9 mouse cellular contexts compared by ENCODE assay signal in genomic region chrX:12129230-12129629, GRCm38 (mm10). TPM values are rescaled to one million over a fixed set of nuclear protein-coding genes. Genes with fewer than 3 reads are reported as not detected.
A peak's percentile ranks its signal among the peaks of the same experiment; 100 is the strongest.
DNase-seq lines count a peak whose midpoint lies in the region; ATAC-seq and TF ChIP-seq lines count a peak whose summit lies in the region.
"Had no signal": no experiment of that assay in that cellular context is flagged by ENCODE, and none has a peak within 500 bp of the region (broad histone marks: within the 10 kb centered on the region; RNA-seq: fewer than 3 reads in every experiment).

No protein-coding gene starts in this region.

- peak overlapping the region; percentile 96 for H3K27ac ChIP-seq in embryonic facial prominence, embryonic 10.5 days (replicated peaks)
- H3K27ac ChIP-seq in heart, embryonic 11.5 days (ENCODE audit: low read depth, low read length), result no peak overlapping the region
- 0 out of 2 replicates have a peak overlapping the region, but pooled peaks have one; percentile 12 for H3K27ac ChIP-seq in kidney, adult 2 months (ENCODE audit: insufficient read depth, low read depth, low read length)
- H3K27ac ChIP-seq in lung, postnatal 0 days (ENCODE audit: low read length), result peak overlapping the region; percentile 69

- peak overlapping the region; percentile 72 for H3K4me3 ChIP-seq in embryonic facial prominence, embryonic 10.5 days
- H3K4me3 ChIP-seq in heart, embryonic 11.5 days (ENCODE audit: low read depth, low read length), result 0 out of 2 replicates have a peak overlapping the region, but pooled peaks have one; percentile 10
- peak overlapping the region; percentile 15 for H3K4me3 ChIP-seq in kidney, adult 2 months (ENCODE audit: insufficient read depth, low read depth, low read length)
- H3K4me3 ChIP-seq in lung, postnatal 0 days (ENCODE audit: low read depth, low read length), result no peak overlapping the region
- H3K4me3 ChIP-seq: erythroblast, embryonic 14.5 days had no signal

- TF ChIP-seq CTCF in kidney, adult 2 months (conservative IDR thresholded peaks at IDR 0.05; ENCODE audit: insufficient read depth, insufficient read length, low read depth, low read length), result no peak
- peak; percentile 6; the same call in 1 of the 2 replicates for TF ChIP-seq CTCF in lung, postnatal 0 days (IDR thresholded peaks at IDR 0.05)

- peaks cover 100% of the 10 kb centered on the region for H3K27me3 ChIP-seq in embryonic facial prominence, embryonic 10.5 days (replicated peaks; ENCODE audit: low read depth, poor library complexity, severe bottlenecking)
- peaks cover 76% of the 10 kb centered on the region for H3K27me3 ChIP-seq in heart, embryonic 11.5 days (ENCODE audit: control insufficient read depth, insufficient read depth, low read length)
- no peaks in the 10 kb centered on the region for H3K27me3 ChIP-seq in kidney, adult 2 months (replicated peaks; ENCODE audit: control insufficient read depth, insufficient read depth, low read length)
- no peaks in the 10 kb centered on the region; the same call in 1 of the 2 replicates for H3K27me3 ChIP-seq in lung, postnatal 0 days (replicated peaks; ENCODE audit: insufficient read depth, low read length)

- peak; percentile 35 for DNase-seq in urinary bladder, adult 2 months (ENCODE audit: low spot score)
- DNase-seq in urinary bladder, postnatal 10 days (ENCODE audit: low spot score), result no peak
- DNase-seq in embryonic facial prominence, embryonic 10.5 days (ENCODE audit: low spot score), result peak; percentile 56
- peak; percentile 83 for DNase-seq in kidney, adult 2 months
- DNase-seq in lung, postnatal 0 days (ENCODE audit: low spot score), result peak; percentile 75
- peak; percentile 24 to 32 for DNase-seq in spleen, postnatal 36 days (ENCODE audit: low spot score in 2 of 2)
- no peak for DNase-seq in frontal cortex, postnatal 36 days (ENCODE audit: low spot score in 2 of 2)

- H3K4me2 ChIP-seq in heart, embryonic 11.5 days, result peak overlapping the region; percentile 66
- peak overlapping the region; percentile 78 for H3K4me2 ChIP-seq in lung, postnatal 0 days (replicated peaks; ENCODE audit: low read depth, low read length)

- no peak for ATAC-seq in heart, embryonic 11.5 days (replicated peaks; ENCODE audit: insufficient number of reproducible peaks, low FRiP score, low TSS enrichment)
- ATAC-seq in lung, postnatal 0 days, result peak; percentile 53

- 0 out of 2 replicates have a peak overlapping the region, but pooled peaks have one; percentile 34 for H3K9ac ChIP-seq in heart, embryonic 11.5 days (ENCODE audit: low read depth, low read length)
- H3K9ac ChIP-seq in lung, postnatal 0 days (replicated peaks; ENCODE audit: low read depth), result no peak overlapping the region

- TF ChIP-seq POLR2A in kidney, adult 2 months (IDR thresholded peaks at IDR 0.05; ENCODE audit: low read depth, low read length), result no peak

- no peaks in the 10 kb centered on the region for H3K36me3 ChIP-seq in embryonic facial prominence, embryonic 10.5 days (replicated peaks)
- no peaks in the 10 kb centered on the region for H3K36me3 ChIP-seq in heart, embryonic 11.5 days (ENCODE audit: control insufficient read depth, insufficient read depth, low read length)
- H3K36me3 ChIP-seq in kidney, adult 2 months (ENCODE audit: control insufficient read depth, insufficient read depth, low read length), result no peaks in the 10 kb centered on the region
- no peaks in the 10 kb centered on the region for H3K36me3 ChIP-seq in lung, postnatal 0 days (ENCODE audit: insufficient read depth, low read length)

- no peaks in the 10 kb centered on the region for H3K9me3 ChIP-seq in embryonic facial prominence, embryonic 10.5 days
- no peaks in the 10 kb centered on the region for H3K9me3 ChIP-seq in heart, embryonic 11.5 days (replicated peaks; ENCODE audit: control insufficient read depth, low read length)
- H3K9me3 ChIP-seq in lung, postnatal 0 days (ENCODE audit: low read length), result no peaks in the 10 kb centered on the region

- peaks cover 77% of the 10 kb centered on the region for H3K4me1 ChIP-seq in embryonic facial prominence, embryonic 10.5 days
- peaks cover 27% of the 10 kb centered on the region for H3K4me1 ChIP-seq in heart, embryonic 11.5 days (ENCODE audit: control insufficient read depth, insufficient read depth, low read length)
- peaks cover 7% of the 10 kb centered on the region for H3K4me1 ChIP-seq in kidney, adult 2 months (ENCODE audit: control insufficient read depth, insufficient read depth, low read length)
- H3K4me1 ChIP-seq in lung, postnatal 0 days (ENCODE audit: insufficient read depth, low read depth, low read length), result no peaks in the 10 kb centered on the region

- 1% methylated on average over 24 of the region's 24 CpGs for WGBS in embryonic facial prominence, embryonic 10.5 days
- WGBS in heart, embryonic 11.5 days (ENCODE audit: insufficient replicate concordance), result 4% methylated on average over 24 of the region's 24 CpGs
- WGBS in kidney, adult 2 months, result 12% methylated on average over 24 of the region's 24 CpGs
- 6% methylated on average over 17 of the region's 24 CpGs for WGBS in lung, postnatal 0 days

- TF ChIP-seq EP300 in lung, postnatal 0 days (IDR thresholded peaks at IDR 0.05), result no peak

RNA-seq across cellular contexts. Expression of gene Bcor, which starts 30.9 kb away (rescaled TPM):
- 7.5 and 11.9 TPM in 2 replicates for polyA plus RNA-seq in urinary bladder, adult 2 months (2012; rRNA removed)
- 23.7 and 26.3 TPM in 2 replicates for polyA plus RNA-seq in embryonic facial prominence, embryonic 10.5 days (2016; fragmentation: Nextera tagmentation; extraction: Ambion mirVana)
- 18.7 and 20.2 TPM in 2 replicates for polyA plus RNA-seq in heart, embryonic 11.5 days (2014; fragmentation: Nextera tagmentation; extraction: Ambion mirVana)
- polyA plus RNA-seq in kidney, adult 2 months (2012; rRNA removed), result 5.7 and 6.4 TPM in 2 replicates
- polyA plus RNA-seq in lung, postnatal 0 days (2015; fragmentation: Nextera tagmentation; extraction: Ambion mirVana), result 8.2 and 12.0 TPM in 2 replicates

Comparison
In these comparisons a context has a peak if more than half of its experiments do, and no peak if none do; other contexts are left out.
1. DNase-seq: peak in urinary bladder, adult 2 months (single experiment), embryonic facial prominence, embryonic 10.5 days (single experiment), kidney, adult 2 months (single experiment), lung, postnatal 0 days (single experiment) and spleen, postnatal 36 days (2 of 2); none in urinary bladder, postnatal 10 days (single experiment) and frontal cortex, postnatal 36 days (0 of 2).